Mouse (Mus musculus) kidney, adult 2 months (tissue): ENCODE data around the gene Ngfr.

Experiments
- CTCF ChIP-seq: fragments of 200-500 bp; conservative IDR thresholded peaks from 2 replicates; pipeline ENCODE4 v1.5.1; 2011; ENCODE audit warnings: low read depth, mild to moderate bottlenecking, control low read depth, low read length, moderate library complexity, mixed read lengths; ENCODE audit not compliant: insufficient read depth, insufficient read length
- POLR2A ChIP-seq: fragments of 200-500 bp; IDR thresholded peaks from one replicate; pipeline ENCODE4 v1.6.1; 2011; ENCODE audit warnings: low read depth, low read length, control low read depth

DNA sequence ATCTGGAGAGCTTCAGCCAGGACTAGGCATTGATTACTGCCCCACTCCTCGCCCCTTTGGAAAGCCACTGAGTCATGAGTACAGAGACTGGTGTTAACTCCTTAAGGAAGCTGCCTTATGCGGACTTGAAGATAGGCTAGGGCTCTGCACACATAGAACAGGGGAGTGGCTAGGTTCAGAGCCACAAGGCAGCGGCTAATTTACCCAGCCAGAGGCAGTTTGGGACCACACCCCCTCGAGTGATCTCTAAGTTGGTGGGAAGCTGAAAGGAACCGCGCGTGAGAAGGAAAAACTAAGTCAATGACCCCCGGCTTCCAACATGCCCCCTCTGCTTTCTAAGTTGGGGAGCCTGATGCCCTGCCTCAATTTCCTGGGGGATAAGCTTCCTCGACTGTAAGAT is 2.9 kb downstream of the Ngfr start:
- no peak for TF ChIP-seq POLR2A
- TF ChIP-seq CTCF = no peak
